Mouse (Mus musculus) fibroblast of lung, adult 2 months (primary cell): Measurements from ENCODE around the gene Chd1l.

Experiments
- DNase-seq: peaks from one replicate; pipeline ENCODE4 v3.0.0-alpha.2; 2011; ENCODE audit warnings: low read depth

Chd1l gene

DNA sequence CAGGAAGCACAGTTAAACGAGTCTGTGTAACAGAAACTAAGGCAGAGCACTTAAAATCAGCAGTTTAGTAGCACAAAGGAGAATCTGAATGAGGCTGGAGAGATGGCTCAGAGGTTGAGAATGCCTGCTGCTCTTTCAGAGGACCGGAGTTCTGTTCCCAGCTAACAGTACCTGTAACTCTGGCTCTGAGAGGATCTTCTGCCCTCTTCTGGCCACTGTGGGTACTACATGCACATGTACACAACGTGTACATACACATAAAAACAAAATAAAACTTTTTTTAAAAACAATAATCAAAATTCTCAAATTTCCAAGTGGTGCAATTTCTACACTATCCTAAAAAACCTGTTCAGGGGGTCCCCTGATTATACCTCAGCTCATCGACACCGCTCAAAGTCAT, 85.2 kb downstream of the Chd1l start:
- no peak for DNase-seq

GRCm38 (mm10) chr3:97521946-97522731, 87.9 kb downstream of the Chd1l start:
- DNase-seq: no peak

GRCm38 (mm10) chr3:97519883-97520282, 90.1 kb downstream of the Chd1l start:
- no peak for DNase-seq

DNA sequence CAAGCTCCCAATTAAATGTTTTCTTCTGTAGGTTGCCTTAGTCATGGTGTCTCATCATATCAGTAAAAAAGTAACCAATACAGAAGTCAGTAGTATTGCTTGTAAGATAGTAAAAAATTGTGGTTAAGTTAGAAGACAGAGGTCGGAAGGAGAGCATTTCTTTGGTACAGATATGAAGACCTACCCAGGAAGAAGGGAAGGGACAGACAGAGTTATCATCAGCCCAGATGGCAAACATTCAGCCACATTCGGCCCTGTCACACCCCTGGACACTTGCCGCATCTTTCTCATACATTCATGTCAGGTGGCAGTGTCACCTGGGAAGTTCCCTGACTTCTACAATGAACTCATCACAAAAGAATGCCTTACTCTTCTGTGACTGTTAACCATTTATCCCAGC, 97.7 kb downstream of the Chd1l start:
- no peak for DNase-seq
